Mouse (Mus musculus) thymus, adult 2 months (tissue): ENCODE measurements at regions not wholly inside any gene's neighbourhood (a gene's known extent, or its start where the extent isn't known, plus 50 kb on each side); places are given as distances from the start of the nearest gene placed in this dataset.

Source experiments
- DNase-seq: peaks from one replicate; pipeline ENCODE4 v3.0.0; 2021
- H3K27ac ChIP-seq: fragments of 200-500 bp; 2 replicates; pipeline ENCODE4 v1.5.1; 2012; ENCODE audit warnings: low read length, control low read depth; ENCODE audit not compliant: control insufficient read depth, insufficient read depth
- H3K27me3 ChIP-seq: fragments of 200-500 bp; 2 replicates; pipeline ENCODE4 v1.6.1; 2012; ENCODE audit warnings: mild to moderate bottlenecking, low read length, moderate library complexity, mixed read lengths; ENCODE audit not compliant: control insufficient read depth, insufficient read depth
- H3K36me3 ChIP-seq: fragments of 200-500 bp; 2 replicates; pipeline ENCODE4 v1.6.1; 2012; ENCODE audit warnings: mild to moderate bottlenecking, low read length, moderate library complexity; ENCODE audit not compliant: control insufficient read depth, insufficient read depth
- H3K4me1 ChIP-seq: fragments of 200-500 bp; replicated peaks from 2 replicates; pipeline ENCODE4 v1.6.1; 2012; ENCODE audit warnings: low read length; ENCODE audit not compliant: control insufficient read depth, insufficient read depth
- H3K4me3 ChIP-seq: fragments of 200-500 bp; 2 replicates; pipeline ENCODE4 v1.5.1; 2012; ENCODE audit warnings: mild to moderate bottlenecking, low read length, control low read depth, moderate library complexity; ENCODE audit not compliant: control insufficient read depth, insufficient read depth
- CTCF ChIP-seq: fragments of 200-500 bp; IDR thresholded peaks from 2 replicates; pipeline ENCODE4 v1.5.1; 2012; ENCODE audit warnings: mild to moderate bottlenecking, control low read depth, low read length, moderate library complexity, borderline replicate concordance; ENCODE audit not compliant: control insufficient read depth, poor library complexity, insufficient read depth; ENCODE audit errors: extremely low read depth
- POLR2A ChIP-seq: fragments of 200-500 bp; IDR thresholded peaks from 2 replicates; pipeline ENCODE4 v1.6.1; 2012; ENCODE audit warnings: mild to moderate bottlenecking, low read length, control low read depth, moderate library complexity; ENCODE audit not compliant: control insufficient read depth, poor library complexity, insufficient read depth; ENCODE audit errors: extremely low read depth
- WGBS: fragments of 180-500 bp; shearing (Covaris S2); methylation state at CpG from one replicate; pipeline ENCODE4 v1.1.7; 2018; 5-methylcytosine and 5-hydroxymethylcytosine counted together

DNA sequence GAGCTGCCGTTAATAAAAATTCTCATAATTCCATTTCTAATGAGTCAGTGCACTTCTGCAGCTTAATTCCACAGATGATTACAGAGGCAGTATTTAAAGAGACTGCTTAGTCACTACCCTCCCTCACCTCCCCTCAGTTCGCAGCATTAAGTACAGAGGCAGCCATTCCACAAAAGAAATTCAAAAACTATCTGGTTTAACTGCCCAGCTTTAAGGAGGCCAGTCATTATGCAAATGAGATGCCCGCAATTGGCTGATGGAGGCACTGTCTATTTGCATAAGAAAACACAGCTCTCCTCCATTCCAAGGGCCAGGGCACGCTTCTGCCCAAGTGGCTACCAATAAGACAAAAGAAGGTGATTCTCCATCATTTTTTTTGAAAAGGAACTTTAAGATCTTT lies 172.0 kb upstream of the Tox3 start:
- H3K4me1 ChIP-seq = no peaks in the 10 kb centered on the region
- no peaks in the 10 kb centered on the region for H3K36me3 ChIP-seq
- H3K27ac ChIP-seq = no peak overlapping the region
- TF ChIP-seq CTCF (no peak), POLR2A (no peak)
- DNase-seq = no peak
- no peaks in the 10 kb centered on the region for H3K27me3 ChIP-seq
- no peak overlapping the region for H3K4me3 ChIP-seq
- WGBS = 54% methylated on average over 4 of the region's 4 CpGs

DNA sequence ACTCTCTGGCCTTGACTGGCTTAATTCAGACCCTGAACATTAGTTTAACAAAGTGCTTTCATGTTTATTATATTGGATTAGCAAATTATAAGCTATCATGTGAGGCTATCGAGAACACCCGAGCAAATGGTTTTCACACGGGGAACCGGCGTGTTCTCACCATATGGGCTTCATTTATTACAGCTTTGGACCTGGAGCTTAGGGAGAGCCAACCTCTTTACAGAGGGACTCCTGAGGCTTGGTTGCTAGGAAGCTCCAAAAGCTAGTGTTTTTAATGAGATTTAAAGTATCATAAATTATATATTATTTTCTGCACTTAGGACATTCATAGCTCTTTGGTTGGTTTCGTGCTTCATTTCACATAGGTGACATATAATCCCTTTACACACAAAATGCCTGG lies 171.4 kb upstream of the Tox3 start:
- H3K27ac ChIP-seq = no peak overlapping the region
- no peaks in the 10 kb centered on the region for H3K36me3 ChIP-seq
- 95% methylated on average over 6 of the region's 6 CpGs for WGBS
- TF ChIP-seq CTCF = no peak
- TF ChIP-seq POLR2A = no peak
- no peaks in the 10 kb centered on the region for H3K4me1 ChIP-seq
- H3K27me3 ChIP-seq = no peaks in the 10 kb centered on the region
- DNase-seq = no peak
- H3K4me3 ChIP-seq = no peak overlapping the region

DNA sequence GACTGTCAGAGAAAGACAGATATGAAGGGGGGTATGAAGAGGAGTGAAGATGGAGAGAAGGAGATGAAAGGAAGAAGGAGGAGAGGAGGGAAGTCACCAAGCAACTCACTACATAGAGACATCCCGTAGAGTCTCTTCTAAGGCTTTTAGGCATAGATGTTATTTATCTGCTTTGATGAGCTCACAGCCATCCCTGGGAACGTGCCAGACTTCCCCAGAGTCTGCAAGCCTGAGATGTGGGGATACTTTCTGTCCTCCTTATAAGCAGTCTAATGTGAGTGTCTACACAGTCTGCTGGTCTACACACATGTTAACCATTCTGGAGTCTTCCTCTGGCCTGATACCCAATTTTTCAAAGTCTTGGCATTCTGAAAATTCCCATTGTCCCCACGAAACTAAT lies 166.0 kb upstream of the Tox3 start:
- H3K4me3 ChIP-seq = no peak overlapping the region
- no peaks in the 10 kb centered on the region for H3K27me3 ChIP-seq
- no peak for TF ChIP-seq CTCF
- no peak overlapping the region for H3K27ac ChIP-seq
- no peaks in the 10 kb centered on the region for H3K36me3 ChIP-seq
- no peak for DNase-seq
- WGBS = 57% methylated on average over 3 of the region's 3 CpGs
- H3K4me1 ChIP-seq = no peaks in the 10 kb centered on the region

DNA sequence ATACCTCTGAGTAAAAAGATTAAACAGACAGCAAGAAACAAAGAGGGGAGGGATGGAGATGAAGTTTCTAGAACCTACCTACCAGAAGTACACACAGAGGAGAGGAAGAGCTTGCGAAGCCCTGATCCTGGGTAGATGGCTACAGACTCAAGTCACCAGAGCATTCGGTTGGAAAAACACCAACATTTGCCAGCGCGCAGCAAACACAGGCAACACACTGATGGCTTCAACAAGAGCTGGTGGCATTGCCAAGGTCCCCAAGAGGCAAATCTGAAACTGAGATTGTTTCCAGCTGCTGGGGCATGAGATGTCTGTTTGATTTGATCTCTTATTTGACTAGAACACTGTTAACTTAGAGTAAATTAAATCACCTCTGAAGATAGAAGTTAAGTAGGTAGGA lies 165.5 kb upstream of the Tox3 start:
- no peak overlapping the region for H3K4me3 ChIP-seq
- H3K27me3 ChIP-seq = no peaks in the 10 kb centered on the region
- H3K27ac ChIP-seq = no peak overlapping the region
- no peak for DNase-seq
- TF ChIP-seq POLR2A (no peak), CTCF (no peak)
- H3K36me3 ChIP-seq = no peaks in the 10 kb centered on the region
- H3K4me1 ChIP-seq = no peaks in the 10 kb centered on the region
- WGBS = 96% methylated on average over 4 of the region's 4 CpGs

DNA sequence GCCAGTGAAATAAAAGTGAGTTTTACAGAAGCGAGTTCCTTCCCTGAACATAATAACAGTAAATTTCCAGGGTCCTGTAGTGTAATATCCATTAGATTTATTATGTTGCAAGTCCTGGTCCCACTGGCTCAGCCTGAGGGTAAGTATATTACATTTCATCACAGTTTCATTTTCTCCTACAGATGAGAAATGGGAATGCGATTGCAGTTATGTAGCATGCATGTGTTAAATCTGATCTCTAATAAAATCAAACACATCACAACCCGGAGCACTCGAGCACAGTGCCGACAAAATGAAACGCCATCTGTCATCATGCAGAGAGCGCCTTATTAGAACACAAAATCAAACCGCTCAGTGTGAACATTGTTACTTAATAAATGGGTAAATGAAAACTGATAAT lies 165.0 kb upstream of the Tox3 start:
- WGBS = 90% methylated on average over 8 of the region's 8 CpGs
- Histone ChIP-seq H3K27me3 (no peaks in the 10 kb centered on the region), H3K36me3 (no peaks in the 10 kb centered on the region), H3K4me1 (no peaks in the 10 kb centered on the region), H3K27ac (no peak overlapping the region), H3K4me3 (no peak overlapping the region)
- TF ChIP-seq CTCF = no peak
- no peak for TF ChIP-seq POLR2A
- DNase-seq = no peak

DNA sequence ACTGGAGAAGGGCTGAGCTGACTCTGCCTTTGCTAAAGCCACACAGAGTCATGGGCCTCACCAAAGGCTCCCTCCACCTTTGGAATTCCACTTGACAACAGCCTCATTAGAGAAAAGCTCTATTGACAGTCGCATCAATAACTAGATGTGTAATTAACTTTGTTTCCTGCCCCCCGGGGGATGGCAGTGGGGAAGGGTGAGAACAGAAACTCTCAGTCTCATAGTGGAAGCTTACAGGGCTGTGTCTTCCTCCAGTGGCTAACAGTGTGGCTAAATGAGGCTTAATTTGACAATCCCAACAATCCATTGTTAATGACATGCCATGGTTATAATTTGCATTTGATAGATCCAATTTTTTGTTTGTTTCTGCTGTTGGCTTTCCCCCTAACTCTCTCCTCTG lies 164.5 kb upstream of the Tox3 start:
- H3K36me3 ChIP-seq = no peaks in the 10 kb centered on the region
- 63% methylated on average over 2 of the region's 2 CpGs for WGBS
- H3K27ac ChIP-seq = no peak overlapping the region
- no peak overlapping the region for H3K4me3 ChIP-seq
- TF ChIP-seq POLR2A = no peak
- no peak for TF ChIP-seq CTCF
- no peaks in the 10 kb centered on the region for H3K4me1 ChIP-seq
- H3K27me3 ChIP-seq = no peaks in the 10 kb centered on the region
- no peak for DNase-seq

DNA sequence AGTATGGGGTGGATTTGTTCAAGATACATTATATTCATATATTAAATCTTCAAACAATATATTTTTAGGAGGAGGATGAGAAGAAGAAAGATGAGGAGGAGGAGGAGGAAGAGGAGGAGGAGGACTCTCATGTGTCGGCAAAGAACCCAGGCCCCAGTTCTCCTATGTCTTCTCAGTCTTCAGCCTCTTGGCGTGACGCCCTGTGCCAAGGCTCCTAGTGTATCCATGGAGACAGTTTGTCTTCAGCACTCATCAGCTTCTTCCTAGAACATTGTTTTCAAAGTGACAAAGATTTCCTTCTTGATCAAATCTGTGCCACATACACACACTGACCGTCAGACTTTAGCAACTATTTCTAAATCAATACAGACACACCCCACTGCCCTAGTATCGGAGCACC lies 156.4 kb upstream of the Tox3 start:
- H3K27ac ChIP-seq = no peak overlapping the region
- no peaks in the 10 kb centered on the region for H3K36me3 ChIP-seq
- no peak for DNase-seq
- no peaks in the 10 kb centered on the region for H3K4me1 ChIP-seq
- TF ChIP-seq POLR2A (no peak), CTCF (no peak)
- 91% methylated on average over 5 of the region's 5 CpGs for WGBS
- no peaks in the 10 kb centered on the region for H3K27me3 ChIP-seq
- H3K4me3 ChIP-seq = no peak overlapping the region
